Mouse (Mus musculus) C2C12 (cell line): ENCODE results near the gene Stmn3.

Experiments
- CTCF ChIP-seq: IDR thresholded peaks from one replicate; pipeline ENCODE4 v1.5.1; 2011; ENCODE audit not compliant: control insufficient read depth, insufficient read depth, insufficient read length
- USF1 ChIP-seq: IDR thresholded peaks from one replicate; pipeline ENCODE4 v1.6.1; 2011; ENCODE audit warnings: low read depth, mild to moderate bottlenecking, control low read depth, moderate library complexity

- TF ChIP-seq CTCF: no peak
- TF ChIP-seq USF1: no peak
These were observed 37.5 kb downstream of the Stmn3 start for GRCm38 (mm10) chr2:181276766-181277165.
